Mouse (Mus musculus): Measurements from ENCODE around the gene Znhit2.

Znhit2 gene

DNA sequence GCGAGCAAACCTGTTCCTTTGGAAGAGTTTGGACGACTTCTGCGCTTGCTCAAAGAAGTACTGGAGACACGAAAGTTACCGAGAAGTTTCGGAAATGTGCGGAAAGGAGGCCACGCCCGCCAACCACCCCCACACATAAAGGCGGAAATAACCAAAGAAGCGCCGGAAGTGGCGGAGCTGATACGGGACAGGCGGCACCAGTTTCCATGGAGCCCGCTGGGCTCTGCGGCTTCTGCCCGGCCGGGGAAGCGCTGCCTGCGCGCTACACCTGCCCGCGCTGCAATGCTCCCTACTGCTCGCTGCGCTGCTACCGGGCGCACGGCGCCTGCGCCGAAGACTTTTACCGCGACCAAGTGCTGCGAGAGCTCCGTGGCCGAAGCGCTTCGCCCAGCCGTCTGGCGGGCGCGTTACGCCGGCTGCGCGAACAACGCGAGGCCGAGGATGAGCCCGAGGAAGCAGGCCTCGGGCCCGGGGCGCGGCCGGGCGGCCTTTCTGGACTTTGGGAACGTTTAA is at the start of gene Znhit2:
TSS of gene Znhit2 (plus strand) at position 172 of the 513 bp plus-strand sequence.
- DNase-seq (ENCODE audit: low spot score), result peak; percentile 99

DNA sequence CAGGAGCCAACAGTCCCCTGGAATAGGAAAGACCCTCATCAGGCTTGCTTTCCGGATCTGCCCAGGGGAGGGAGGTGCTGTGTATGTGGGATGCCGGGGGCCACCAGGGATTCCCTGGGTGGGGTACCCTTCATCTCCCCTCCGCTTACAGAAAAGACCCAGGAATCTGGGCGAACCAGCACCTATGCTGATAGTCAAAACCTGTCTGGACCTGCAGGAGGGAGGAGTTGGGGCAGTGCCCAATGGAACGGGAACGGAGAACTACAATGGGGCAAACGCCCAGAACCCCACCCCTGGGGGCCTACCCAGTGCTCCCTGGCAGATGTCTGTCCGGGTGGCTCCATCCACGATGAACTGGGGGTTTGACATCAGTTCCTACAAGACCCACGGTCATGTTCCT is 47.3 kb upstream of the Znhit2 start:
- no peak for DNase-seq (ENCODE audit: low spot score)

DNA sequence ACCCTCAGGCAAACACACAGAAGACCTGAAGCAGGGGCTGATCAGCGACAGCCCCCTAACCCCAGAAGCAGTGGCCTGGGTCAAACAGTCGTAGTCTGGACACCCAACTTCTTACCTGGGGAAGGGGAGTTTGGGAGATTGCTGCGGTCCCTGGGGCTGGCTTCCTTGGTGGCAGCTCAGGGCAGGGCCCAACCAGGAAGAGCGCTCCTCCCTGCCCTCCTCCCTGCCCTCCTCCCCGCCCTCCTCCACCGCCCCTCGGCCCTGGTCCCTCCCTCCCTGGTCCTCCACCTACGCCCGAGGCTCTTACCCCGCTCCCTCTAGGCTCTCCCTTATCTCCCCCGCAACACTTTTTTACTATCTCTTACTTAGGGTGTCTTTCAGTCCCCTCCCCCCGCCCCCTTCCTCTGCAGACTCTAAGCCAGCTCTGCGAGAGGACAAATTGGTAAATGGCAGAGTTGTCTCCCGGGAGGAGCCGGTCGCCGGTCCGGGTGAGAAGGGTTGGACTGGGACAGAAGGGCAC is 45.9 kb upstream of the Znhit2 start:
- peak; percentile 78 for DNase-seq (ENCODE audit: low spot score)

DNA sequence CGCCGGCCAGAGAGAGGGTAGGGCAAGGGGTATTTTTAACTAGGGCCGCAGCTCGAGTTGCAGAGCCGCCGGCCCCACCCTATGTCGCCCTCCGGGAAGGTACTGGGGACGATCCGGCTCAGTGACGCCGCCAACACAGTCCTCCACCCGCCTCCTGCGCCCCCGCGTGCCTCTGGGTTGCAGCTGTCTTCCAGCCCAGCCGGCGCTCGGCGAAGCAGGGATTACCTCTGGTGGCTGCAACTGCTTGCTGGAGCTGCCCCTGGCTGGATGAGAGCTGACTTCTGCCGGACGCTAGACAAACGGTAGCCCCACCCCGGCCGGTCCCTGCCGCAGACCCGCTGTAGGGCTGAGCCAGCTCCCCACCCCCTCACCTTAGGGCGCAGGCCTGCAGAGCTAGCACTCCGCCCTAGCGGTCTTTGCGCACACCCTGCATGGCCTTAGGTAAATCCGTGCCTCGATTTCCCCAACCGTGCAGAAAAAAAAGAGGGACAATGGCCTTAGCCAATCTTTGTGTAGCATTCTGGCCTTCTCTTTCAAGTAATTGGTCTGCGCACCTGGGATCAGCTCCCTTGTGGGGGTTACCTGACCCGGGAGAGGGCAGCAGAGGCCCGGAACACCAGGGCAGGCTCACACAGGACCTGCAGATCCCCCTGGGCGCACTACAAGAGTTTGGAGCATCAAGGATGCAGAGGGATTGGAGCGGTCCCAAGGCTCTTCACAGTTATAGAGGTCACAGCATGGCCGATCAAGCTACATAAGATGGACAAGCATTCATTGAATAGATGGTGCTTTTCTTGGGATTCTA is 45.3 kb upstream of the Znhit2 start, which contains the start of gene Capn1:
TSS of gene Capn1 (minus strand) at position 387 of the 805 bp plus-strand sequence.
- no peak for DNase-seq (ENCODE audit: low spot score)

DNA sequence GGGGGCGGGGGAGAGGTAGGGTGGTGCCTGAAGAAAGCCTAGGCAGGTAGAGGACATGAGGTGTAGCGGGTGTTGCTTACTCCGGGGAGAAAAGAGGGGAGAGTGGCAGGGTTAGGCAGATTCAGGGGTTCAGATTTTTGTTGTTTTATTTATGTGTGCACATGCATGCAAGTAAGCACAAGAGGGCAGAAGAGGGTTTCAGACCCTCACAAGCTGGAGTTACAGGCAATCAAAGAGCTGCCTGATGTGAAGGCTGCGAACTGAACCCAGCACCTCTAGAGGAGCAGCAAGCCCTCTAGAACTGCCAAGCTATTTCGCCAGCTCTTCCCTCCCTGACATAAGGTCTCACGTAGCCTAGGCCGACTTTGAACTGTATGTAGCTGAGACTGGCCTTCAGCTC is 44.5 kb upstream of the Znhit2 start:
- peak; percentile 57 for DNase-seq (ENCODE audit: low spot score)

DNA sequence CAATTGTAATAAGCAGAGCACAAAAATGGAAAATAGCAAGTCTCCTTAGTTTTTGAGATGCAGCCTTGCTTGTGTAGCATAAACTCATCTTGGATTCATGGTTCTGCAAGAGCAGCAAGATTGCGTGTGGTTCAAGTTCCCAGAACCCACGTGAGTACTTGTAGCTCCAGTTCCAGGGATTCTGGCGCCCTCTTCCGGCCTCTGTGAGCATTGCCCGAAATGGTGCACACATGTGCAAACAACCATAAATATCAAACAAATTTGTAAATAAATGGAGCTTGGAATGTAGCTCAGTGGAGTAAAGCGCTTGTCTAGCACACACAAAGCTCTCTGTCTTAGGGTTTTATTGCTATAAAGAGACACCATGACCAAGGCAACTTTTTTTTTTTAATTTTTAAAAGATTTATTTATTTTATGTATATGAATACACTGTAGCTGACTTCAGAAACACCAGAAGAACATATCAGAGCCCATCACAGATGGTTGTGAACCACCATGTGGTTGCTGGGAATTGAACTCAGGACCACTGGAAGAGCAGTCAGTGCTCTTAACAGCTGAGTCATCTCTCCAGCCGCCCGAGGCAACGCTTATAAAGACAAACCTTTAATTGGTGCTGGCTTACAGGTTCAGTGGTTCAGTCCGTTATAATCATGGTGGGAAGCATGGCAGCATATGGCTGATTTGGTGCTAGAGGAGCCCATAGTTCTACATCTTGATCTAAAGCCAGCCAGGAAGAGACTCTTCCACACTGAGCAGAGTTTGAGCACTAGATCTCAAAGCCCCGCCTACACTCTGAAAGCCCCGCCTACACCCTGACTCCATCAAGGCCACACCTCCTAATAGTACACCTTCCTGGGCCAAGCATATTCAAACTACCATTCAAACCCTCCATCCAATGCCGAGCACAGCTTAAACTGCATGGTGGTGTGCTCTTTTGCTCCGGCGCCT is 42.6 kb upstream of the Znhit2 start:
- DNase-seq (ENCODE audit: low spot score), result peak; percentile 94

DNA sequence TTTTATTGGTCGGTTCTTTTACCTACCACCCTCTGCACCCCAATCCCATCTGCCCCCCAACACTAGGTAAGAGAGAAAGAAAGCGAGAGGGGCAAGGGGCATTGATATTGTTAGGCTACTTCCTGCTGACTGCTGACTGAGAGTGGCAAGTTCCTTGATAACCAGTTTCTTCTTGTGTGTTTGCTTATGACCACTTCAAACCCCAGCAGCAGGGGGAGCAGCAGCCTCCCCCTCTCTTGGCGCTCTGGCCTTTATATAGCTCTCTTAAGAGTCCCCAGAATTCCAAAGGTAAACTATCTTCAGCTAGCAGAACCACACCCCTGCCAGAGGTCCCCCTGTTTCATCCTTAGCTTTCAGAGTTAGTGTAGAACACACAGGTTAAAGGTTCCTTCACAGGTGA is 40.7 kb upstream of the Znhit2 start:
- DNase-seq (ENCODE audit: low spot score), result no peak

DNA sequence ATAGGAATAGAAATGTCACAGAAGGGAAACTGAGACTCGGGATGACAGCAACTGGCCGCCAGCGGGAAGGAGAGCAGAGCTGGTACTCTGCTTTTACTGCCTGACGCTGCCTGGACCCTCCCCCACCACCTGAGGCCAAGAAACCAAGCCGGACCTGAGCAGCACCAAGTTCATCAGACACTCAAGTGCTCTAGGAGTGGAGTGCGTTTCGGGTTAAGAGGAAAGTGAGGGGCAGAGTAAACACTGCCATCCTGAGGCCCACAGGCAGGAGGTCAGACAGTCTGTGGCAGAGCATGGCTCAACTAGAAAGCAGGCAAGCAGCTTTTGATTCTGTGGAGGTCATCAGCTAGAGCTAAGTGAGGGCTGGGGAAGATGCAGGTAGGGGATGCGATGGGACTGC is 37.9 kb upstream of the Znhit2 start:
- DNase-seq (ENCODE audit: low spot score), result no peak

DNA sequence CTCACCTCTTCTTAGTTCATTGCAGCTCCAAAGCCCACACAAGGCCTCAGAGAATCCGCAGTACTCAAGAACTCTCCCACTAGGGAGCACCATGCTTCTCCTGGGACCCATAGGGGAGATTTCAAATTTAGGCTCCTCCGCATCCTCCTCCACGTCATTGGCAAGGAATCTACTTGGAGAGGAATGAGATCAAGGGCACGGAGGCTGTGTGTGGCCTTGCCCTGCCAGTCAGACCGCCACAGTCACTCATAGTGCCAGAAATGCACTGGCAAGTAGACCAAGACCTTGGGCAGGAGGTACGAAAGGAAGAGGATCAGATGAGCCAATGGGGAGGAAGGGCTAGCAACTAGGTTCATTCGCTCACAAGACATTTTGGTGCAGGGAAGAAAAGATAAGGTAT is 37.1 kb upstream of the Znhit2 start:
- DNase-seq (ENCODE audit: low spot score), result no peak

DNA sequence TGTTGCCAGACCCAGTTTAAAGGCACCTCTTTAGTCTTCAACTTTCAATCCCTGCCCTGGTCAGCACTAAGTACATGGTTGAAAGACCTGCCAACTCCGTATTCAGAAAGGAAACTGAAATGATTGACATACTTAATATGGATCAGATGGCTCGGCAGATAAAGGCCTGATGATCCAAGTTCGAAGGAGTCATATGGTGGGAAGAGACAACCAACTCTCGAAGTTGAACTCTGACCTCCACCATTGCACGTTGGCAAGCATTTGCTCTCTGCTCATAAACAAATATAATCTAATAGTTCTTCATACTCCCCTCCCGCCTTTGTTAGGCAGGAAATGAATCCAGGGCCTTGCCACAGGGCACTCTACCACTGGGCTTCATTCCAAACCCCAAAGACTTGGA is 32.0 kb upstream of the Znhit2 start:
- peak; percentile 79 for DNase-seq (ENCODE audit: low spot score)

DNA sequence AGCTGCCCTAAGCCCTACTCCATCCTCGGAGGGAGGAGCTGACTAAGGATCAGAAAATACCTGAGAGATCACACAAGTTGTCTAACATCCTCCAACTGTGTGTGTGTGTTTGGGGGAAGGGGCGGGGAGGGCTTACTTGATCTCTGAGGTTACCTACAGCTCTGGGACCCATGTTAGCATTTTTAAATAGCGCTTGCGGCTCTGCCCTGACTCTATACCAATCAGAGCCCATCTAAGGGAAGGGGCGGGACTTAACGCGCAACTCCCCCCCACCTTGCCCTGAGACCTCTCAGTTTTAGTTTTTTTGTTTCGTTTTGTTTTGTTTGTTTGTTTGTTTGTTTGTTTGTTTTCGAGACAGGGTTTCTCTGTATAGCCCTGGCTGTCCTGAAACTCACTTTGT is 31.6 kb upstream of the Znhit2 start:
- DNase-seq (ENCODE audit: low spot score), result no peak

DNA sequence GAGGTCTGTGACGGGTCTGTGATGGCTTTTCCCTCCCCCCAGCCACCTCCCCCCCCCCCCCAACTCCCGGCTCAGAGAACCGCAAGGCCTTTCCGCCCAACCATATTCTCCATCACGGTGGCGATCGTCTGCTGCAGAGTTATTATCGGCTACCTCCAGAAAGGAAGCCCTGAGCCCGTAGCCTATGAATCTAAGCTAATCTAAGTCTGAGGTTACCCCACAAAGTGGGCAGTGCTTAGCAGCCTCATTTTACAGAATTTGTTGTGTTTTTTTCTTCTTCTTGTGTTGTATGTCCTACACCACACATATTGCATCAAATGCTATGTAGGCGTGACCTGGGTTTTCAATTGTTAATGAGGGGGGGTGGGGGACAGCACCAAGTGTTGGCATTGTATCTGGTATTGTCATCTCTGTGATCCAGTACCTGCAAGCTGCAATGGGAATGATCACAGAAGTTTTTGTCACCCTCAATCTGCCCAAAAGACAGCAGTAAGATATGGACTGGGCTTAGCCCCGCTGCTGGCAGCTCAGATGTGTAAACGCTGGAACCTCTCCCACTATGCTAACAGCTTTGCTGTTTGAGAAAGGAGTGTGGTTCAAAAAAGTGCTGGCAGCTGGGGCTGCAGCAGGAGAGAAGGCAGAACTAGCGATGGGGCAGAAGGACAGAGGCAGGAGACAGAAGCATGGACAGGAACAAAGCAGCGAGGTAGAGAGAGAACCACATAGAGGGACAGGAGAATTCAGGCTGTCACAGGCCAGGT is 30.3 kb upstream of the Znhit2 start:
- peak; percentile 81 for DNase-seq (ENCODE audit: low spot score)

DNA sequence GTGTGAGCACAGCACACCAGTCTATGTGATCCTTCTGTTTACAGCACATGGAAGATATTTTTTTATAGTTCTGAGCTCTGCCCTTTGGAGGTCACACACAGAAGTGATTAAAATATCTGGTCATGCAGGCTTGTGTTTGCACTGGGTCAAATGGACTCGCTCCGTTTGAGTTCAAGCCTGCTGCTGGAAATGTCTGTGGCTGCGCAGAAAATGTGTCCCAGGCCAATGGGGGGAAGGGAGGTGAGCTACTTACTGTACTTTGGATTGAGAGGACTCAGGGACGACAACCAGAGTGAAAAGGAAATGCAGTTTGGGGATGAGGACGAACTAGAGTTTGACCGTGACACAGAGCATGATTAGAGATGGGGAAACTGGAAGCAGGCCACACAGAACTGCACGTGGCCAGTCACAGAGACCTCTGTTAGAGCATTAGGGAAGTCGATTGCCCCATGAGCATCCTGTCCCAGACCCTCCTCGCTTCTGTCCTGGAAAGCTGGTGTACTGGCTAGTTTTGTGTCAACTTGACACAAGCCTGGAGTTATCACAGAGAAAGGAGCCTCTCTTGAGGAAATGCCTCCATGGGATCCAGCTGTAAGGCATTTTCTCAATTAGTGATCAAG is 24.9 kb upstream of the Znhit2 start:
- peak; percentile 63 for DNase-seq (ENCODE audit: low spot score)

DNA sequence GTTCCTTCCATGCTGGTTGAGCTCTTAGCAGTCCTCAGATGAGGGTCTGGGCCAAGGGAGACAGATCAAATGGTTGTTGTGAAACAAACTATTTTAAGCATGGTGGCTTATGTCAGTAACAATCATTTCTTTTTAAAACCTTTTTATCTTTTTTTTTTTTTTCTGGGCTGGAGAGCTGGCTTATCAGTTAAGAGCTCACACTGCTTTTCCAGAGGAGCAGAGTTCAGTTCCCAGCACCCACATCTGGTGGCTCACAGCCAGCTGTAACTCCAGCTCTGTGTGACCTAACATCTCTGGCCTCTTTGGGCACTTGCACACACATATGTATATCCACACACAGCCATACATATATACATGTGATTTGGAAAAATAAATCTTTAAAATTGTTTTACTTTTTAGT is 23.3 kb upstream of the Znhit2 start:
- no peak for DNase-seq (ENCODE audit: low spot score)

DNA sequence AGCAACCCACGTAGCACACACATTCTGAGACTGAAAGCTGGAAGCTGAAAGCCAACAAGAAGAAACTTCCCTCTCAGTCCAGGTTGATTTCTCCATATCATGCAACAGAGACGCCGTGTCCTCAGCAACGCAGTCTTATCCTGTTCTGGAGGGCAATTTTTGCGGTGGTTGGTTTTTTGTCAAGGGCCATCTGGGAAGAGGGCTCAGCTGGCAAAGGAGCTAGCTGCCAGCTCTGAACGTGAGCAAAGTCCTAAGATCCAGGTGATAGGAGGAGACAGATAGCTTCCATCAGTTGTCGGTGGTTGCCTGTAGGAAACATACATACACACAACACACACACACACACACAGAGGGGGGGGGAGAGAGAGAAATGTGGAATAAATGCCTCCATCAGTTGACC is 22.7 kb upstream of the Znhit2 start:
- no peak for DNase-seq (ENCODE audit: low spot score)

DNA sequence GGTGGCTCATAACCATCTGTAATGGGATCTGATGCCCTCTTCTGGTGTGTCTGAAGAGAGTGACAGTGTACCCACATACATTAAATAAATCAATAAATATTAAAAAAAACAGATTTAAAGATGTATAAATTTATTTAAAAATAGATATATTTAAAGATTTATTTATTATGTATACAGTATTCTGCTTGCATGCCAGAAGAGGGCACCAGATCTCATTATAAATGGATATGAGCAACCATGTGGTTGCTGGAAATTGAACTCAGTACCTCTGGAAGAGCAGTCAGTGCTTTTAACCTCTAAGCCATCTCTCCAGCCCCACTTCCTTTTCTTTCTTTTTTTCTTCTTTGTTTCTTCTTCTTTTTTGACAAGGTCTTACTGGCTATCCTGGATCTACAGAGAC is 21.0 kb upstream of the Znhit2 start:
- no peak for DNase-seq (ENCODE audit: low spot score)

DNA sequence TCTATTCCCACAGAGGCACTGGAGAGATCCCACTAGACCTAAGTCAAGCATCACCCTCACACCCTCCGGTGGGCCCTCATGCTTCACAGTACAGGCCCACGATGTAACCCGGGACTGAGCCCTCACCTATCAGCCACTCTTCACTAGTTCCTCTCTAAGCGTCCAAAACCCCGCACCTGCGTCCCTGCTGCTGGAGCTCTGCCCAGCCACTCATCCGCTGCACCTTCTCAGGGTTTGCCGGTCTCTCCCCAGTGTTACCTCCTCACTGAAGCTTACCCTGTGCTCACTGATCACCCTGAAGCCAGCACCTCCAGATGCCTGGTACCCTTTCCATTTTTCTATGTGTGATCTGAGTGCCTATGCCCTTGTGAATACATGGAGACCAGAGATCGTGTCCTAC is 18.7 kb upstream of the Znhit2 start:
- DNase-seq (ENCODE audit: low spot score), result no peak

DNA sequence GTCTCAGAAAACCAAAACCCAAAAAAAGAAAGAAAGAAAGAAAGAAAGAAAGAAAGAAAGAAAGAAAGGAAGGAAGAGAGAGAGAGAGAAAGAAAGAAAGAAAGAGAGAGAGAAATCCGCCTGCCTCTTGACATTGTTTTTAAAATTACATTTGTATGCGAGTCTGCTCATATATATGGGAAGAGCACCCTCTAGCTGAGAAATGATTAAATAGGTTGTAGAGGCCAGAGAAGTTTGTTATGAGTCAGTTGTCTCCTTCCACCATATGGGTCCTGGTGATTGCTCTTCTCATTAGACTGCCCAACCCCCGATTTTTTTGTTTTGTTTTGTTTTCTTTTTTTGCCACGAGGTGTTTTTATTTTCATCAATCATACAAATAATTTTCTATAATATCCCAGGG is 16.9 kb upstream of the Znhit2 start:
- DNase-seq (ENCODE audit: low spot score), result peak; percentile 82

DNA sequence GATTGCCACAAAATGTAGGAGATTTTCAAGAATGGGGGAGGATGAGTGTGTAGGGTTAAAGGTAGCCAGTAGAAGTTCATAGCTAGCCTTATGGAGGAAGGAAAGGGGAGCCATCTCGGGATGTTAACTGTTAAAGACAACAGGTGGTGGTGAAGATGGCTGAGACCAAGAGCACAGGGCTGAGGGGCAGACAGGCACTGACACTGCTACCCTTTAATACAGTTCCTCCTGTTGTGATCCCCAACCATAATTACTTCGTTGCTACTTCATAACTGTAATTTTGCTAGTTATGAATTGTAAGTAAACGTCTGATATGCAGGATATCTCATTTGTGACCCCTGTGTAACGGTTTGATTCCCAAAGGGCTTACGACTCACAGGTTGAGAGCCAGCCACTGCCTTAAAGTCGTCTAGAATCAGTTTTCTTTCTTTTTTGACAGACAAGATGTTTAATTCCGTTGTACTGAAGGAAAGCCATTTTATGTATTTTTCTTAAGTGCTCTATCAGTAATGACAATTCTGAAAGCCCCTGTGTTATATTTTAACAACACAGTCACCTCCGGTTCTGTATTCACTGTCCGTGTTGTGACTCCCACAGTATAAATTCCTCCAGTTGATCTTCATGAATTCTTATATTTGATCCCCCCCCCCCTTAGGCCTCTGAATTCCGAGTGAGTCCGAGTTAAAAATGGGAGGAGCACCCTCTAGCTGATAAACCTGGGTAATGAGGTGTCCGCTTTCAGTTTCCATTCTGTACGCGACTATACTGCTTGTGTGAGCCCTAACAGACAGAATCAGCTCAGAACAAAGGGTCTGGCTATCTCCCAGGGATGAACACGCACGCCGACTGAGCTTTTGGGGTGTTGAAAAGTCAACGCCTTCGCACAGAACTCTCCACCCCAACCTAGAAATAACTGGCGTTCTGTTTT is 15.4 kb upstream of the Znhit2 start:
- DNase-seq (ENCODE audit: low spot score), result peak; percentile 77

All from adipocyte (in vitro differentiated cells).